Mouse (Mus musculus) MEL (cell line): ENCODE measurements around the gene Nmnat3. TPM values are rescaled to one million over a fixed set of nuclear protein-coding genes. Genes with fewer than 3 reads are reported as not detected.

Experiments
- DNase-seq: peaks from one replicate; pipeline ENCODE4 v3.0.0; 2011; ENCODE audit warnings: low read depth, low spot score
- H3K27ac ChIP-seq: 2 replicates; pipeline ENCODE4 v1.5.1; 2012; ENCODE audit warnings: low read depth, mild to moderate bottlenecking, control low read depth, low read length, moderate library complexity; ENCODE audit not compliant: control insufficient read depth
- H3K27me3 ChIP-seq, 2 experiments: fragments of 150-350 bp in 1 of 2; sonication (generic) in 1 of 2; 2 replicates each; pipeline ENCODE4 v1.6.1; 2012; ENCODE audit warnings: low read length in 2 of 2, mild to moderate bottlenecking in 2 of 2, improper control_type of control experiment in 1 of 2, moderate library complexity in 1 of 2; ENCODE audit not compliant: insufficient read depth in 2 of 2, control insufficient read depth in 1 of 2
- H3K36me3 ChIP-seq, 2 experiments: 2 replicates each; pipeline ENCODE4 v1.6.1; 2012 to 2014; ENCODE audit warnings: low read length in 2 of 2, improper control_type of control experiment in 1 of 2, inconsistent platforms in 1 of 2, mild to moderate bottlenecking in 1 of 2; ENCODE audit not compliant: insufficient read depth in 2 of 2, control insufficient read depth in 1 of 2
- H3K4me1 ChIP-seq, 2 experiments: fragments of 150-350 bp in 1 of 2; sonication (generic) in 1 of 2; 2 replicates each; pipeline ENCODE4 v1.6.1; 2012; ENCODE audit warnings: low read length in 2 of 2, improper control_type of control experiment in 1 of 2, mild to moderate bottlenecking in 1 of 2; ENCODE audit not compliant: insufficient read depth in 2 of 2, control insufficient read depth in 1 of 2
- H3K4me3 ChIP-seq, 2 experiments: fragments of 150-350 bp in 1 of 2; sonication (generic) in 1 of 2; 2 replicates each; pipeline ENCODE4 v1.5.1; 2012; ENCODE audit warnings: low read depth in 2 of 2, low read length in 2 of 2, mild to moderate bottlenecking in 2 of 2, moderate library complexity in 2 of 2, control low read depth in 1 of 2, improper control_type of control experiment in 1 of 2; ENCODE audit not compliant: control insufficient read depth in 1 of 2, insufficient read depth in 1 of 2
- H3K79me2 ChIP-seq: 2 replicates; pipeline ENCODE4 v1.6.1; 2012; ENCODE audit warnings: mild to moderate bottlenecking, low read length, moderate library complexity; ENCODE audit not compliant: control insufficient read depth, poor library complexity, insufficient read depth
- H3K9ac ChIP-seq: 2 replicates; pipeline ENCODE4 v1.6.1; 2012; ENCODE audit warnings: low read depth, mild to moderate bottlenecking, control low read depth, low read length, moderate library complexity; ENCODE audit not compliant: control insufficient read depth, poor library complexity, severe bottlenecking
- H3K9me3 ChIP-seq: fragments of 150-350 bp; sonication (generic); replicated peaks from 2 replicates; pipeline ENCODE4 v1.6.1; 2012; ENCODE audit warnings: mild to moderate bottlenecking, low read length, improper control_type of control experiment, moderate library complexity; ENCODE audit not compliant: insufficient read depth
- BHLHE40 ChIP-seq: IDR thresholded peaks from 2 replicates; pipeline ENCODE4 v1.6.1; 2012; ENCODE audit warnings: low read depth, mild to moderate bottlenecking, inconsistent platforms, low read length, improper control_type of control experiment, borderline replicate concordance
- CHD1 ChIP-seq: IDR thresholded peaks from 2 replicates; pipeline ENCODE4 v1.6.1; 2012; ENCODE audit warnings: low read depth, mild to moderate bottlenecking, inconsistent platforms, low read length, improper control_type of control experiment
- CHD2 ChIP-seq: IDR thresholded peaks from 2 replicates; pipeline ENCODE4 v1.6.1; 2011; ENCODE audit warnings: low read length, improper control_type of control experiment
- GABPA ChIP-seq: IDR thresholded peaks from 2 replicates; pipeline ENCODE4 v1.6.1; 2012; ENCODE audit warnings: low read depth, mild to moderate bottlenecking, inconsistent platforms, low read length, improper control_type of control experiment, moderate library complexity
- GATA1 ChIP-seq: IDR thresholded peaks from 2 replicates; pipeline ENCODE4 v1.6.1; 2011; ENCODE audit warnings: low read depth, low read length, improper control_type of control experiment
- HCFC1 ChIP-seq: IDR thresholded peaks from 2 replicates; pipeline ENCODE4 v1.6.1; 2012; ENCODE audit warnings: low read depth, mild to moderate bottlenecking, inconsistent platforms, low read length, improper control_type of control experiment, moderate library complexity
- KAT2A ChIP-seq: conservative IDR thresholded peaks from 2 replicates; pipeline ENCODE4 v1.6.1; 2012; ENCODE audit warnings: low read depth, low read length, improper control_type of control experiment, inconsistent platforms
- MAFK ChIP-seq: IDR thresholded peaks from 2 replicates; pipeline ENCODE4 v1.6.1; 2011; ENCODE audit warnings: low read depth, mild to moderate bottlenecking, low read length, improper control_type of control experiment, borderline replicate concordance
- MEF2A ChIP-seq: IDR thresholded peaks from 2 replicates; pipeline ENCODE4 v1.6.1; 2014; ENCODE audit warnings: low read depth, mild to moderate bottlenecking, inconsistent platforms, low read length, improper control_type of control experiment; ENCODE audit not compliant: poor library complexity, insufficient replicate concordance, severe bottlenecking; ENCODE audit errors: extremely low read depth
- MXI1 ChIP-seq: IDR thresholded peaks from 2 replicates; pipeline ENCODE4 v1.6.1; 2011; ENCODE audit warnings: mild to moderate bottlenecking, low read depth, low read length, improper control_type of control experiment
- POLR2A ChIP-seq, 2 experiments: IDR thresholded peaks; 2 replicates each; pipeline ENCODE4 v1.6.1; 2011 to 2012; ENCODE audit warnings: low read length in 2 of 2, mild to moderate bottlenecking in 2 of 2, control low read depth in 1 of 2, improper control_type of control experiment in 1 of 2, low read depth in 1 of 2, moderate library complexity in 1 of 2; ENCODE audit not compliant: control insufficient read depth in 1 of 2, insufficient read depth in 1 of 2, poor library complexity in 1 of 2
- RAD21 ChIP-seq: IDR thresholded peaks from 2 replicates; pipeline ENCODE4 v1.6.1; 2011; ENCODE audit warnings: mild to moderate bottlenecking, low read depth, low read length, improper control_type of control experiment
- SIN3A ChIP-seq: IDR thresholded peaks from 2 replicates; pipeline ENCODE4 v1.6.1; 2012; ENCODE audit warnings: low read length, improper control_type of control experiment, inconsistent platforms
- TAL1 ChIP-seq: IDR thresholded peaks from 2 replicates; pipeline ENCODE4 v1.6.1; 2012; ENCODE audit warnings: mild to moderate bottlenecking, inconsistent platforms, low read length, moderate library complexity, mixed read lengths
- UBTF ChIP-seq: IDR thresholded peaks from 2 replicates; pipeline ENCODE4 v1.6.1; 2012; ENCODE audit warnings: low read depth, mild to moderate bottlenecking, inconsistent platforms, low read length, improper control_type of control experiment, moderate library complexity, borderline replicate concordance; ENCODE audit not compliant: insufficient read depth
- polyA plus RNA-seq, 2 experiments: library from polyadenylated mRNA; stranded (reverse) in 1 of 2; unstranded in 1 of 2; fragments of >175 nt in 1 of 2; fragments of >200 nt in 1 of 2; gene quantifications; 2 replicates each; pipeline versions ENCODE4 v1.2.1 to v1.2.4; 2012; ENCODE audit warnings: low replicate concordance in 2 of 2, low read depth in 1 of 2; ENCODE audit not compliant: insufficient read length in 2 of 2, insufficient read depth in 1 of 2, missing spikeins in 1 of 2
- total RNA-seq: library from RNA; depleted of rRNA; stranded (reverse); fragments of 300-350 nt; gene quantifications from 2 replicates; pipeline ENCODE4 v1.2.3, GENCODE M21; 2012

The Nmnat3 gene
- total and polyA plus RNA-seq, 3 experiments, result 14.4 to 15.2 TPM; not detected in 1

DNA sequence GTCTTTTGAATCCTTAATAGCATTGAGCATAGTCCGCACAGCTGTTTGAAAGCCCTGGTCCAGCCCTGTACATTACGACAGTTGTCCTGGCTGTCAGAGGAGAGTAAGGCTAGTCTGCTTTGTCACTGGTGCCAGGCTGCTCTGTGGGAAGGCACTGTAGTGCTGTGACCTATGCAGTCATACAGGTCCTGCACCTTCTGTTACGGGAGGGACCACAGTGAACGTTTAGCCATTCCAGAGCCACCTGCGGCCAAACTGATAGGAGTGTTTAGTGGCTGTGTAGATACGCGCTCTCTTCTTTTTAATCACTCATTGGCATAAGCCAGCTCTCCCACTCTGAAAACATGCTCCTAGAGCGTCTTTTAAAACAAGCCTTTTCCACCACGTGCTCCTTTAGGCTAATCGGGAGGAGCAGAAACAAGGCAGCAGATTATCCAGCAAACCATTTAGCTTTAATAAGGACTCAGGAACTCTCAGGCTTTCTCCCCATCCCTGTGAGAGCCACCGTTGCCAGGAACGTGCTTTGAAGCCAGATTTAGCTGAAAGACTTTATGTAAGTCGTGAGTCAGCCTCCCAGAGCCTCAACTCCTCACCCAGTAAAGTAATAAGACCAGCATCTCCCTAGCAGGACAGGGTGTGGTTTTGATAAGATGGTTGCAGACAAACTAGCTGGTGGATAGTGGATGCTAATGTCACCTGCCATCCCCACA, 113.1 kb downstream of the Nmnat3 start:
- Histone ChIP-seq H3K36me3 (no peaks in the 10 kb centered on the region), H3K79me2 (no peaks in the 10 kb centered on the region)

DNA sequence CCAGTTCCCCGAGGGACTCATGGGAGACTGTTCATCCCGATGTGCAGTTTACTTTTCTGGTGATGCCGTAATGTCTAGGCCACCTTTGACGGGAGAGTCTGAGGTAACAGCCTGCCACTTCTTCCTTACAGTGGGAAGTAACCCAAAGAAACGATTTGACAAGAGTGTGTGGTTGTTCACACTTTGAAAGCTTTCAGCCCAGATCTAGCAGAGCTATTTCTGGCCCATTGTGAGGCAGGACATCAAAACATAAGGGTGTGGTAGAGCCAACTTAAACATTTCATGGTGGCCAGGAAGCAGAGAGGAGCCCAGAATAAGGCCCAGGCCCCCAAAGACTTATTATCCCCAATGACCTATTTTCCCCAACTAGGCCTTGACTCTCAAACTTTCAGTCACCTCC, 114.4 kb downstream of the Nmnat3 start:
- no peaks in the 10 kb centered on the region for H3K4me1 ChIP-seq
- H3K27ac ChIP-seq, result no peak overlapping the region
- no peaks in the 10 kb centered on the region for H3K9me3 ChIP-seq
- no peaks in the 10 kb centered on the region for H3K27me3 ChIP-seq
- H3K9ac ChIP-seq, result no peak overlapping the region
- H3K79me2 ChIP-seq, result no peaks in the 10 kb centered on the region
- H3K36me3 ChIP-seq, result no peaks in the 10 kb centered on the region
- DNase-seq, result no peak
- no peak overlapping the region for H3K4me3 ChIP-seq
- TF ChIP-seq TAL1, result no peak

More for the DNA sequence above, 113.1 kb downstream of the Nmnat3 start:
- no peak overlapping the region for H3K27ac ChIP-seq
- no peak overlapping the region for H3K4me3 ChIP-seq
- no peaks in the 10 kb centered on the region for H3K27me3 ChIP-seq
- H3K4me1 ChIP-seq, result no peaks in the 10 kb centered on the region
- TF ChIP-seq MXI1 (no peak), UBTF (no peak), MEF2A (no peak), RAD21 (no peak), KAT2A (no peak), CHD1 (no peak), BHLHE40 (no peak), POLR2A (IDR thresholded peaks at IDR 0.05; ENCODE audit: control insufficient read depth in 1 of 2, insufficient read depth in 1 of 2, low read depth in 1 of 2, low read length in 2 of 2, poor library complexity in 1 of 2) (no peak), MAFK (no peak), GABPA (no peak), GATA1 (no peak), HCFC1 (no peak), CHD2 (no peak)
- TF ChIP-seq, all 39 proteins: peak for 0
- Histone ChIP-seq H3K9ac (no peak overlapping the region), H3K9me3 (no peaks in the 10 kb centered on the region)
- DNase-seq, result no peak

DNA sequence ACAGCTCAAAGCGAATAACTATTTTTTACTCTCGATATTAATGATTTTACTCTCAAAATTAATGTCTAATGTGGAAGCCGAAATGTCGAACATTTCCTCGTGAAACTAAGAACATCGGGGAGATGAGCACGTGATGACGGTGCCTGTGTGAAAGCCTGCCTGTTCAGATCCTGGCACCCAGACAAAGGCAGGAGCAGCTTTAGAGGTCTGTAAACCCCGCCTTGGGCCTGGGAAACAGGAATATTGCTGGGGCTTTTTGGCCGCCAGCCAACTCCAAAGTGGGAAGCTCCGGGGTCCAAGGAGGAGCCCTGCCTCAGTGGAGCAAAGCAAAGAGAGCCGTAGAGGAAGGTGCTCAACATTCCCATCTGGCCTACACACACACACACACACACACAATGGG, 120.5 kb downstream of the Nmnat3 start:
- H3K27ac ChIP-seq, result no peak overlapping the region
- H3K4me1 ChIP-seq, result no peaks in the 10 kb centered on the region
- H3K4me3 ChIP-seq, result no peak overlapping the region
- no peak for DNase-seq
- no peaks in the 10 kb centered on the region for H3K27me3 ChIP-seq
- TF ChIP-seq CHD2, result no peak
- no peak for TF ChIP-seq SIN3A
- no peak for TF ChIP-seq UBTF
- no peak overlapping the region for H3K9ac ChIP-seq
- H3K79me2 ChIP-seq, result no peaks in the 10 kb centered on the region
- H3K9me3 ChIP-seq, result no peaks in the 10 kb centered on the region
- no peaks in the 10 kb centered on the region for H3K36me3 ChIP-seq
